ENCODE assay signal across 9 mouse cellular contexts in the genomic region with DNA sequence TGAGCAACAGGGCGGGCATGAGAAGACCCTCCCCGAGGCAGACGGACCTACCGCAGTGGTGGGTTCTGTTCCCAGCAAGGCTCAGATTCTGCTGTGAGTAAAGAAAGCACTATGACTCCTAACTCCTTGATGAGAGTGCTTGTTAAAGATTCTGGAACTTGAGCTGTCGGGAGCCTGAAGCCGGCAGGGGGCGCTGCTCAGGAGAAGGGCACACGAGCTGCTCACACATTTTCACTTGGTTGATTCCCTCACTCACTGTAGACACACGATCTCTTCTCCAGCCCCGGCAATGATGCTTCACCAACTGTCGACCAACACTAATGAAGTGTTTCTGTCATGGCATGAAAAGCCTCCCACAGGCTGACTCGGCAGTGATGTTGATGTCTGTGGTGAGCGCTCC.
DNase-seq lines count a peak whose midpoint lies in the region; ATAC-seq lines count a peak whose summit lies in the region.
"Had no signal": no experiment of that assay in that cellular context is flagged by ENCODE, and none has a peak within 500 bp of the region (broad histone marks: within the 10 kb centered on the region; RNA-seq: fewer than 3 reads in every experiment).

No protein-coding gene starts in this region.

- intact Hi-C loops in left cerebral cortex, postnatal 25 days (cut with DNase I): loop anchor here (5.0 kb wide), 1 partner anchor 128 kb away; no protein-coding TSS in a partner anchor

- no peaks in the 10 kb centered on the region for H3K27me3 ChIP-seq in hindbrain, embryonic 10.5 days (ENCODE audit: insufficient read depth, poor library complexity, severe bottlenecking)
- no peaks in the 10 kb centered on the region for H3K27me3 ChIP-seq in hindbrain, embryonic 12.5 days
- H3K27me3 ChIP-seq: lung, embryonic 15.5 days had no signal

- WGBS in hindbrain, embryonic 10.5 days: 32% methylated on average over 13 of the region's 13 CpGs
- WGBS in hindbrain, embryonic 12.5 days: 30% methylated on average over 13 of the region's 13 CpGs

- no peak for ATAC-seq in hindbrain, embryonic 12.5 days (ENCODE audit: low FRiP score)

- H3K9ac ChIP-seq in hindbrain, embryonic 12.5 days: no peak overlapping the region
- H3K9ac ChIP-seq: lung, embryonic 15.5 days had no signal

- no peak overlapping the region for H3K4me2 ChIP-seq in hindbrain, embryonic 12.5 days (replicated peaks)
- H3K4me2 ChIP-seq: lung, embryonic 15.5 days had no signal

- H3K36me3 ChIP-seq in hindbrain, embryonic 10.5 days: no peaks in the 10 kb centered on the region
- H3K36me3 ChIP-seq in hindbrain, embryonic 12.5 days: no peaks in the 10 kb centered on the region
- H3K36me3 ChIP-seq: lung, embryonic 15.5 days had no signal

- DNase-seq in hindbrain, embryonic 10.5 days (ENCODE audit: low spot score): peak; percentile 65
- DNase-seq in adrenal gland, postnatal 25 days: peak; percentile 82
- DNase-seq in embryo, embryonic 9.5 days (ENCODE audit: extremely low spot score): peak; percentile 59
- peak; percentile 36 for DNase-seq in induced T-regulatory cell, adult 2 months (ENCODE audit: low read depth)
- peak; percentile 28 to 55 for DNase-seq in left cerebral cortex, postnatal 25 days (ENCODE audit: low spot score in 2 of 2)
- peak; percentile 43 for DNase-seq in ovary, postnatal 14 days (ENCODE audit: low spot score)
- peak; percentile 29 for DNase-seq in thymus, postnatal 25 days

- peaks cover 6% of the 10 kb centered on the region for H3K4me1 ChIP-seq in hindbrain, embryonic 10.5 days (replicated peaks)
- peaks cover 3% of the 10 kb centered on the region; the same call in 1 of the 2 replicates for H3K4me1 ChIP-seq in hindbrain, embryonic 12.5 days
- H3K4me1 ChIP-seq: lung, embryonic 15.5 days had no signal

- no peak overlapping the region for H3K27ac ChIP-seq in hindbrain, embryonic 10.5 days
- no peak overlapping the region for H3K27ac ChIP-seq in hindbrain, embryonic 12.5 days
- H3K27ac ChIP-seq: lung, embryonic 15.5 days had no signal

- no peak overlapping the region for H3K4me3 ChIP-seq in hindbrain, embryonic 10.5 days
- H3K4me3 ChIP-seq in hindbrain, embryonic 12.5 days: no peak overlapping the region
- H3K4me3 ChIP-seq: lung, embryonic 15.5 days had no signal

- H3K9me3 ChIP-seq in hindbrain, embryonic 10.5 days: no peaks in the 10 kb centered on the region
- H3K9me3 ChIP-seq in hindbrain, embryonic 12.5 days (replicated peaks): no peaks in the 10 kb centered on the region
- H3K9me3 ChIP-seq: lung, embryonic 15.5 days had no signal

Comparison
In these comparisons a context has a peak if more than half of its experiments do, and no peak if none do; other contexts are left out.
1. DNase-seq: peak in every context shown above with its lines; median percentile 82 in adrenal gland, postnatal 25 days; 65 in hindbrain, embryonic 10.5 days; 59 in embryo, embryonic 9.5 days; 43 in ovary, postnatal 14 days; 42 in left cerebral cortex, postnatal 25 days; 36 in induced T-regulatory cell, adult 2 months; 29 in thymus, postnatal 25 days.